13 mouse cellular contexts compared by ENCODE assay signal in genomic region chr6:97818948-97819347, GRCm38 (mm10).
"Had no signal": no experiment of that assay in that cellular context is flagged by ENCODE, and none has a peak within 500 bp of the region (broad histone marks: within the 10 kb centered on the region; RNA-seq: fewer than 3 reads in every experiment).

No protein-coding gene starts in this region.

- H3K27ac ChIP-seq: kidney, postnatal 0 days; limb, embryonic 13.5 days; liver, embryonic 14.5 days; midbrain, embryonic 12.5 days; neural tube, embryonic 12.5 days had no signal

- H3K36me3 ChIP-seq: limb, embryonic 13.5 days; midbrain, embryonic 12.5 days; neural tube, embryonic 12.5 days had no signal

- H3K9me3 ChIP-seq: limb, embryonic 13.5 days; midbrain, embryonic 12.5 days; neural tube, embryonic 12.5 days had no signal

- H3K4me1 ChIP-seq: midbrain, embryonic 12.5 days; neural tube, embryonic 12.5 days had no signal

- DNase-seq: kidney, adult 9 months; kidney, postnatal 36 days; left cerebral cortex, postnatal 4 days; lung, adult 18-20 months; lung, postnatal 4 days; right cerebral cortex, postnatal 14 days; thymus, postnatal 36 days had no signal

- H3K27me3 ChIP-seq: limb, embryonic 13.5 days; midbrain, embryonic 12.5 days; neural tube, embryonic 12.5 days had no signal

- H3K4me3 ChIP-seq: limb, embryonic 13.5 days; midbrain, embryonic 12.5 days; neural tube, embryonic 12.5 days had no signal

- H3K4me2 ChIP-seq: limb, embryonic 13.5 days; midbrain, embryonic 12.5 days; neural tube, embryonic 12.5 days had no signal

- H3K9ac ChIP-seq: limb, embryonic 13.5 days; liver, embryonic 14.5 days; midbrain, embryonic 12.5 days; neural tube, embryonic 12.5 days had no signal

- ATAC-seq: intestine, postnatal 0 days had no signal
